Mouse (Mus musculus) embryonic fibroblast, embryonic 13.5 days (primary cell): ENCODE results near the gene Tdo2.

Experiments used
- CTCF ChIP-seq: IDR thresholded peaks from 2 replicates; pipeline ENCODE4 v1.5.1; 2011; ENCODE audit warnings: mild to moderate bottlenecking, control low read depth, low read length, moderate library complexity, borderline replicate concordance; ENCODE audit not compliant: insufficient read depth
- POLR2A ChIP-seq: IDR thresholded peaks from 2 replicates; pipeline ENCODE4 v1.6.1; 2011; ENCODE audit warnings: low read depth, mild to moderate bottlenecking, control low read depth, low read length, moderate library complexity

DNA sequence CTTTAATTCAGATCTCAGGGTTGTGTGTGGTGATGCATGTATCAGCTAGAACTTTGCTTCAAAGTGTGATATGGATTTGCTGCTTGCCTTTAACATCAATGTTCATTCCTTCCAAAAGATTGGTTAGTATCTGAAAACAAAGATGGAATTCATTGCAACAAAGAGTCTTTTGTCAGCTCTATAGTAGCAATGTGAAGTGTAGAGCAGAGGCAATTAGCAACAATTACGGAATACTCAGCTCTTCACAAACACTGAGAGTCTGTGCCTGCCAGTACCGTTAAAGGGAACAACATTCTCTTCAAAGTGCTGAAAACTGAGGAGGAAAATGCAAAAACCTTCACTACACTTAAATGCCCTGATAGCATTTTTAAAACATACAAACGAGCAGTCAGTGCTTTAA lies 56.3 kb downstream of the Tdo2 start:
- no peak for TF ChIP-seq CTCF
- no peak for TF ChIP-seq POLR2A
